Comparison of ENCODE assay signal across 22 mouse cellular contexts in genomic region chr5:5365285-5366076, GRCm38 (mm10). TPM values are rescaled to one million over a fixed set of nuclear protein-coding genes. Genes with fewer than 3 reads are reported as not detected.
A peak's percentile ranks its signal among the peaks of the same experiment; 100 is the strongest.
DNase-seq lines count a peak whose midpoint lies in the region; ATAC-seq and TF ChIP-seq lines count a peak whose summit lies in the region.
"Had no signal": no experiment of that assay in that cellular context is flagged by ENCODE, and none has a peak within 500 bp of the region (broad histone marks: within the 10 kb centered on the region; RNA-seq: fewer than 3 reads in every experiment).

No protein-coding gene starts in this region.

- 89% methylated on average over 14 of the region's 14 CpGs for WGBS in midbrain, embryonic 11.5 days
- 88% methylated on average over 14 of the region's 14 CpGs for WGBS in midbrain, postnatal 0 days

- peak; percentile 23 to 33 for DNase-seq in kidney, postnatal 36 days
- no peak for DNase-seq in kidney, adult 11 months
- DNase-seq in midbrain, embryonic 11.5 days (ENCODE audit: low spot score, missing footprints) = peak; percentile 76
- DNase-seq in midbrain, postnatal 0 days (ENCODE audit: low spot score) = no peak
- DNase-seq in lung, postnatal 25 days (ENCODE audit: low spot score) = peak; percentile 41
- no peak for DNase-seq in frontal cortex, postnatal 25 days (ENCODE audit: low spot score in 2 of 2)
- DNase-seq: adrenal gland, postnatal 10 days; cerebellum, adult 8-10 months; cerebellum, postnatal 25 days; gastrocnemius, postnatal 25 days; heart, postnatal 14 days; liver had no signal

- no peak overlapping the region for H3K27ac ChIP-seq in midbrain, embryonic 11.5 days (ENCODE audit: low read depth, low read length)
- H3K27ac ChIP-seq in midbrain, postnatal 0 days (ENCODE audit: low read depth, low read length) = no peak overlapping the region
- H3K27ac ChIP-seq: embryonic facial prominence, embryonic 12.5 days; heart, embryonic 13.5 days; hindbrain, embryonic 10.5 days; liver, embryonic 14.5 days; lung, embryonic 15.5 days; midbrain, embryonic 12.5 days; stomach, embryonic 15.5 days had no signal

- no peak for TF ChIP-seq CTCF in midbrain, postnatal 0 days (IDR thresholded peaks at IDR 0.05)

- no peaks in the 10 kb centered on the region for H3K9me3 ChIP-seq in midbrain, embryonic 11.5 days (ENCODE audit: control insufficient read depth, low read length)
- no peaks in the 10 kb centered on the region for H3K9me3 ChIP-seq in midbrain, postnatal 0 days (ENCODE audit: low read length)
- H3K9me3 ChIP-seq: embryonic facial prominence, embryonic 12.5 days; G1E; lung, embryonic 15.5 days; stomach, embryonic 15.5 days had no signal

- H3K4me3 ChIP-seq in midbrain, embryonic 11.5 days (ENCODE audit: low read depth, low read length) = no peak overlapping the region
- no peak overlapping the region for H3K4me3 ChIP-seq in midbrain, postnatal 0 days (ENCODE audit: low read depth, low read length)
- H3K4me3 ChIP-seq: embryonic facial prominence, embryonic 12.5 days; heart, embryonic 13.5 days; hindbrain, embryonic 10.5 days; lung, embryonic 15.5 days; midbrain, embryonic 12.5 days; stomach, embryonic 15.5 days had no signal

- no peak overlapping the region for H3K4me2 ChIP-seq in midbrain, embryonic 11.5 days
- H3K4me2 ChIP-seq in midbrain, postnatal 0 days (ENCODE audit: low read depth, low read length, poor library complexity, severe bottlenecking) = no peak overlapping the region
- H3K4me2 ChIP-seq: embryonic facial prominence, embryonic 12.5 days; heart, embryonic 13.5 days; lung, embryonic 15.5 days; midbrain, embryonic 12.5 days; stomach, embryonic 15.5 days had no signal

- H3K9ac ChIP-seq in midbrain, embryonic 11.5 days (ENCODE audit: low read length) = no peak overlapping the region
- no peak overlapping the region for H3K9ac ChIP-seq in midbrain, postnatal 0 days (replicated peaks; ENCODE audit: low read length, poor library complexity, severe bottlenecking)
- H3K9ac ChIP-seq: embryonic facial prominence, embryonic 12.5 days; heart, embryonic 13.5 days; liver, embryonic 14.5 days; lung, embryonic 15.5 days; midbrain, embryonic 12.5 days; stomach, embryonic 15.5 days had no signal

- peaks cover 2% of the 10 kb centered on the region; the same call in 1 of the 2 replicates for H3K36me3 ChIP-seq in midbrain, embryonic 11.5 days (ENCODE audit: control insufficient read depth, insufficient read depth, low read length)
- H3K36me3 ChIP-seq in midbrain, postnatal 0 days (ENCODE audit: insufficient read depth, low read length) = no peaks in the 10 kb centered on the region
- H3K36me3 ChIP-seq: G1E; stomach, embryonic 15.5 days had no signal

- no peaks in the 10 kb centered on the region for H3K27me3 ChIP-seq in midbrain, embryonic 11.5 days (ENCODE audit: control insufficient read depth, insufficient read depth, low read length)
- no peaks in the 10 kb centered on the region for H3K27me3 ChIP-seq in midbrain, postnatal 0 days (ENCODE audit: insufficient read depth, low read length)
- H3K27me3 ChIP-seq: embryonic facial prominence, embryonic 12.5 days; heart, embryonic 13.5 days; lung, embryonic 15.5 days; midbrain, embryonic 12.5 days; stomach, embryonic 15.5 days had no signal

- no peak for ATAC-seq in midbrain, embryonic 11.5 days (ENCODE audit: low FRiP score)
- ATAC-seq in midbrain, postnatal 0 days (ENCODE audit: low FRiP score) = no peak
- ATAC-seq: forebrain, embryonic 14.5 days; hindbrain, embryonic 16.5 days had no signal

- H3K4me1 ChIP-seq in midbrain, embryonic 11.5 days (ENCODE audit: control insufficient read depth, insufficient read depth, low read length) = no peaks in the 10 kb centered on the region
- H3K4me1 ChIP-seq in midbrain, postnatal 0 days (ENCODE audit: insufficient read depth, low read length) = no peaks in the 10 kb centered on the region
- H3K4me1 ChIP-seq: embryonic facial prominence, embryonic 12.5 days; midbrain, embryonic 12.5 days; stomach, embryonic 15.5 days had no signal

RNA-seq across cellular contexts. Expression of gene Cdk14, which starts 54.6 kb away (rescaled TPM):
- polyA plus RNA-seq in midbrain, embryonic 11.5 days (2014; fragmentation: Nextera tagmentation; extraction: Ambion mirVana) = 25.5 and 26.7 TPM in 2 replicates
- 84.4 and 86.4 TPM in 2 replicates for total RNA-seq in midbrain, postnatal 0 days (2014; rRNA removed)
- polyA plus RNA-seq in midbrain, postnatal 0 days (2015; fragmentation: Nextera tagmentation; extraction: Ambion mirVana) = 45.1 and 45.6 TPM in 2 replicates
- polyA plus RNA-seq: G1E had no signal

Comparison
In these comparisons a context has a peak if more than half of its experiments do, and no peak if none do; other contexts are left out.
1. DNase-seq: peak in kidney, postnatal 36 days (2 of 2), midbrain, embryonic 11.5 days (single experiment) and lung, postnatal 25 days (single experiment); none in kidney, adult 11 months (single experiment), midbrain, postnatal 0 days (single experiment) and frontal cortex, postnatal 25 days (0 of 2).